Mouse (Mus musculus): ENCODE data around the gene Gpr68. TPM values are rescaled to one million over a fixed set of nuclear protein-coding genes. Genes with fewer than 3 reads are reported as not detected.

Gene Gpr68
- total RNA-seq, 2 experiments from 2014 or later, result 20.1 to 22.2 TPM

GRCm38 (mm10) chr12:100852370-100852769 lies 55.6 kb downstream of the Gpr68 start:
- TF ChIP-seq CTCF (conservative IDR thresholded peaks at IDR 0.05), result no peak
- Histone ChIP-seq H3K4me3 (no peak overlapping the region), H3K27ac (no peak overlapping the region)
- DNase-seq (ENCODE audit: low spot score in 2 of 2), result no peak

- DNase-seq (ENCODE audit: low spot score in 2 of 2), result peak; percentile 60 to 65
- TF ChIP-seq CTCF (conservative IDR thresholded peaks at IDR 0.05), result peak; percentile 95
- Histone ChIP-seq H3K4me3 (no peak overlapping the region), H3K27ac (no peak overlapping the region)
Measured at GRCm38 (mm10) chr12:100849421-100850138, 58.4 kb downstream of the Gpr68 start.

GRCm38 (mm10) chr12:100847437-100848080 lies 60.4 kb downstream of the Gpr68 start:
- DNase-seq (ENCODE audit: low spot score in 2 of 2), result no peak
- Histone ChIP-seq H3K4me3 (no peak overlapping the region), H3K27ac (no peak overlapping the region)
- TF ChIP-seq CTCF (conservative IDR thresholded peaks at IDR 0.05), result no peak

- H3K4me3 ChIP-seq, result no peak overlapping the region
- no peak for TF ChIP-seq CTCF (conservative IDR thresholded peaks at IDR 0.05)
- H3K27ac ChIP-seq, result no peak overlapping the region
- DNase-seq (ENCODE audit: low spot score in 2 of 2), result no peak
Measured at GRCm38 (mm10) chr12:100846566-100846965, 61.4 kb downstream of the Gpr68 start.

DNA sequence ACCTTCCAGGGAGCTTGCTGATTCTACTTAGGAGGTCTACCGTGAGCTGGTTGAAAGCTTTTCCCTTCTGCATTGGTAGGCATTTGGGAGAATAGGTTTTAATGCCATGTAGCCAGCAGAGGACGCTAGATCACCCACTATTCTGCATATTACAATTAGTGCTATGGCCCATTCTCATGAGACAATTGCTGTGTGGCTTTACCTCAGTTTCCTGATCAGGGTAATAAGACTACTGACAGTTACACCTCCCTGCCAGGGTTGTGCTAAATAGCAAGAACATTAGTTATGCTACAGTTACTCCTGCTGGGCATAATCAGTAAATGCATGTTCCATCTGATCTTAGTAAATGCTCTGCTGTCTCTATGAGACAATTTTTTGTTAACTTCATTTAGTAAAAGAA lies 62.2 kb downstream of the Gpr68 start:
- TF ChIP-seq CTCF (conservative IDR thresholded peaks at IDR 0.05), result peak; percentile 57
- H3K4me3 ChIP-seq, result no peak overlapping the region
- DNase-seq (ENCODE audit: low spot score in 2 of 2), result no peak
- H3K27ac ChIP-seq, result no peak overlapping the region

DNA sequence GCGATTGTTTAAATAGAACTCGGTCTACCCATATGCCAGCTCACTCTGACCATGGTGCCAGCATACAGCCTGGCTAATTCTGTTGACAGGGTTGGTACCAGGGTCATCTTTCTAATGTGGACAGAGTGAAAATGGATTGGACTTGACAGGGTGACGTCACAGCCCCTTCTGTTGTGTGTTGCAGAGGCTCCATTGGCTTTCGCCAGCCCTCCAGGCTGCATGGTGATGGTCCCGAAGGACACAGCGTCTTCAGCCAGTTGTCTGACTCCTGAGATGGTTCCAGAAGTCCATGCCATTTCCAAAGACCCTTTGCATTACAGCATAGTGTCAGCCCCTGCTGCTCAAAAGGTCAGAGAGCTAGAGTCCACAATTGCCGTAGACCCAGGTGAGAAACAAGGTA lies 63.5 kb downstream of the Gpr68 start:
- DNase-seq (ENCODE audit: low spot score in 2 of 2), result no peak
- no peak overlapping the region for H3K4me3 ChIP-seq
- H3K27ac ChIP-seq, result no peak overlapping the region
- no peak for TF ChIP-seq CTCF (conservative IDR thresholded peaks at IDR 0.05)

- DNase-seq (ENCODE audit: low spot score in 2 of 2), result no peak
- Histone ChIP-seq H3K4me3 (no peak overlapping the region), H3K27ac (no peak overlapping the region)
- no peak for TF ChIP-seq CTCF (conservative IDR thresholded peaks at IDR 0.05)
Measured at GRCm38 (mm10) chr12:100843171-100843570, 64.8 kb downstream of the Gpr68 start.

DNA sequence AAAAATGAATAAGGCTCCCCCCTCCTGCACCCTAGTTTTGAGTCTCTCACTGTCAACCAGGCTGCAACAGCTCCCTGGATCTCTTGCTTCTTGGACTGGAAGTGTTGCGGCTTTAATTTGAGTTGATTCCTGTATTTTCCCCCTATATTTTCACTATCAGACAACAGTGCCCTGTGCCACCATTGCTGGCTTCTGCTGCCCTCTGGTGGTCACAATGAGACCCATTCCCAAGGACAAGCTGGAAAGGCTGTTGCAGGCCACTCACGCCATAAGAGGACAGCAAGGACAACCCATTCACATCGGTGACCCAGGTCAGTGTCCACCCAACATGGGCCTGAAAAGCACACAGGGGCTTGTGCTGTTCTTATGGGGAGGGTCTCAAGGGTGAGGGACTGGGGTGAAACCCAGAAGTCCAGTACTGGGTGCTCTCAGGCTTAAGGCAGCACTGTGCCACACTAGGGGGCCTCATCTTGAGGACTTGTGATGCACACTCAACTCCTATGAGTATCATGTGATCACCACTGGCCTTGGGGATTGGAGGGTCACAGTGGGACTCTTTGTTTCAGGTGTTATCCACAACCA lies 66.7 kb downstream of the Gpr68 start:
- no peak overlapping the region for H3K27ac ChIP-seq
- peak; percentile 69 to 89 for DNase-seq (ENCODE audit: low spot score in 2 of 2)
- no peak overlapping the region for H3K4me3 ChIP-seq
- TF ChIP-seq CTCF (conservative IDR thresholded peaks at IDR 0.05), result peak; percentile 98

- no peak for DNase-seq (ENCODE audit: low spot score in 2 of 2)
- Histone ChIP-seq H3K27ac (no peak overlapping the region), H3K4me3 (no peak overlapping the region)
- no peak for TF ChIP-seq CTCF (conservative IDR thresholded peaks at IDR 0.05)
Measured at GRCm38 (mm10) chr12:100839926-100840325, 68.1 kb downstream of the Gpr68 start.

DNA sequence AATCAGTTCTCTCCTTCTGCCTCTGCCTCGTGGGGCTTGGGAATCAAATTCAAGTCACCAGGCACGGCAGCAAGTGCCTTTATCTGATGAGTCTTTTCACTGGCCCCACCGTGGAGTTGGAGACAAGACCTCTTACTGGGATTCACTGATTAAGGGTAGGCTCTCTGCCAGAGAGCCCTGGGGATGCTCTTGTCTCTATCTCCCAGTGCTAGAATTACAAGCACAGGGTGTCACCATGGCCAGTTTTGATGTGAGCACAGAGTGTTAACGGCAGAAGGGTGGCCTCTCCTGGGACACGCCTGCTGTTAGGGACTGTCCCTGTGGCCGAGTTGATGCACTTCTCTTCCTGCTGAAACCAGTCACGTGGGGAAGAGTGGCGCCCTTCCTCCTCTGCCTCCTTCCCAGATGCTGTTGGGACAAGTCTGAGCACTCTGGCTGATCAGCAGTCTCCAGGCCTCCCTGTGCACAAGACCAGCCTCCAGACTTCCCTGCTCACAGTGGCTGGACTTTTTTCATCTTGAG lies 68.9 kb downstream of the Gpr68 start:
- no peak overlapping the region for H3K4me3 ChIP-seq
- no peak for DNase-seq (ENCODE audit: low spot score in 2 of 2)
- H3K27ac ChIP-seq, result no peak overlapping the region
- TF ChIP-seq CTCF (conservative IDR thresholded peaks at IDR 0.05), result no peak

DNA sequence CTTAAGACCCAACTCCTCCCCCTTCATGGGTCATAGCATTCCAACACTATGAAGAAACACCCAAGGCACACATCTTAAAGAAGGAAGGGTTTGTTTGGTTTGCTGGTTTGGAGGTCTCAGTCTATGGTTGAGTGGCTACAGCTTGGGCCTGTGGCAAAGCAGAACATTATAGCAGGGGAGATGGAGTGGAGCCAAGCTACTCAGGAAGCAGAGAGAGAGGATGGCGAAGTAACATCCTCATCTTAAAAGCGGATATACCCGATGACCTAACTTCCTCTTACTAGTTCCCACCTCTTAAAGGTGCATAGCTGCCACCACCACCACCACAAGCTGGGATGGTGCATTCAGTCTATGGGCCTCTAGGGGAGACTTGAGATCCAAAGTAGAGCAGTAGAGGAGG lies 70.8 kb downstream of the Gpr68 start:
- DNase-seq (ENCODE audit: low spot score in 2 of 2), result no peak
- no peak for TF ChIP-seq CTCF (conservative IDR thresholded peaks at IDR 0.05)
- Histone ChIP-seq H3K27ac (no peak overlapping the region), H3K4me3 (no peak overlapping the region)

DNA sequence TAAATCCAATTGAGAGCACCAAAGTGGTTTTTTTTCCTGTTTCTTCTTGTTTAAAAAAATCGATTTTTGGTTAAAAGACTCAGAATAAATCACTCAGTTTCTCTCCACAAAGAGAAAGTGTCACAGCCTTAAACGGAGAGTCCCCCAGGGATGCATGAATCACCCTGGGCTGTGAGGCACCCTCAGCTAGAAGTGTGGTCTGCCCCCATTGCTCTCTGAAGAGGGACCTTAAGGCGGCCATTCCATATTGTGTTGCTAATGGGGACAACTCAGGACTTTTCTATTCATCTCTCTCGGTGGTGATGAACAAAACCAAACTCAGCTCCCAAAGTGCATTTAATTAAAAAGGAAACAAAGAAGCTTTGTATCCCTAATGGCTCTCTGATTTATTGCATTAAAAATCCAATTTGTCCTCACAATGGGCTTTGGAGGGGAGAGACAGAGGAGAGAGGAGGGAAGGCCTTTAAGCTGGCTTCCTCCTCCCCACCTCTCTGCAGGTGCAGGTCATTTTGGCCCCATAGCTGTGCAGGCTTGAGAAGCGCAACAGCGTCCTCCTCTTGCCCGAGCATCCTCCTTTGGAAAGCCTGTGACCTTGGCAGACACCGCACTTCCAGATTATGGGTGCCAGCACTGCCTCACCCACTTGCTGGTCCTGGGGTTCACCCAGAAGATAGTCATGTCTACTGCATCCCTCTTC lies 76.2 kb downstream of the Gpr68 start:
- TF ChIP-seq CTCF (conservative IDR thresholded peaks at IDR 0.05), result no peak
- Histone ChIP-seq H3K4me3 (no peak overlapping the region), H3K27ac (no peak overlapping the region)
- DNase-seq (ENCODE audit: low spot score in 2 of 2), result no peak

DNA sequence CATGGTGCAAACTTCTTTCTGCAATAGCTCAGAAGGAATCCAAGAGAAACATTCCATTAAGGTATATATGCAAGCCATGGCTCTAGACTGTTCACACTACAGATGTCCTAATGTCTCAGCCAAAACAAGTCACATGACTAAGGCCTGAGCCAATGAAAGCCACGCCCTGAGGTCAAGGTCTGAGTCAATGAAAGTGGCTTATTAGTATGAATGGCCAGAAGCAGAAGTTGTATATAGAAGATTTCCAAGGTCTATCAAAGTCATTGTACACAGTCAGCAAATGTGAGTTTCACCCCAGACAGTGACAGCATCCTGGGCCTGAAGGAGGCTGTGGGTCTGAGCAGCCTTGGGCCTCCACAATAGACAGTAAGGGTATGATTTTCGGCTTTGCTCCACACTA lies 77.0 kb downstream of the Gpr68 start:
- no peak for TF ChIP-seq CTCF (conservative IDR thresholded peaks at IDR 0.05)
- H3K4me3 ChIP-seq, result no peak overlapping the region
- no peak overlapping the region for H3K27ac ChIP-seq
- no peak for DNase-seq (ENCODE audit: low spot score in 2 of 2)

Other genes starting within 250 kb of the Gpr68 start
- gene Rps6ka5, start 181.2 kb downstream of the Gpr68 start, total RNA-seq (2021), result 10 to 100 TPM; 25.7 to 26.0 TPM
- gene Dglucy, start 129.1 kb downstream of the Gpr68 start, total RNA-seq (2021), result 1 to 10 TPM; 6.1 to 8.3 TPM
- 10 to 100 TPM; 24.3 to 33.7 TPM for gene Ccdc88c, start 120.9 kb upstream of the Gpr68 start, total RNA-seq (2021)
- gene Ppp4r3a, start 175.5 kb upstream of the Gpr68 start, total RNA-seq (2021), result 10 to 100 TPM; 38.4 to 44.7 TPM

Measured in layer of hippocampus, adult 2 months (tissue).